Mouse (Mus musculus) hindbrain, embryonic 14.5 days (tissue): Measurements from ENCODE around the gene Cobl. TPM values are rescaled to one million over a fixed set of nuclear protein-coding genes. Genes with fewer than 3 reads are reported as not detected.

Source experiments
- ATAC-seq: fragments of 200-750 bp; cut with Nextera tagmentation; 2 replicates; pipeline ENCODE4 v1.8.0; 2017; ENCODE audit warnings: moderate number of reproducible peaks, mild to moderate bottlenecking, moderate TSS enrichment, moderate library complexity; ENCODE audit not compliant: low FRiP score
- DNase-seq: peaks from one replicate; pipeline ENCODE4 v3.0.0-alpha.2; 2015; ENCODE audit warnings: low spot score
- H3K27ac ChIP-seq: fragments of 300-500 bp; sonication (generic); 2 replicates; pipeline ENCODE4 v1.5.1; 2014; ENCODE audit warnings: mild to moderate bottlenecking, moderate library complexity
- H3K27me3 ChIP-seq: fragments of 300-500 bp; sonication (generic); 2 replicates; pipeline ENCODE4 v1.6.1; 2014; ENCODE audit warnings: mild to moderate bottlenecking, low read length, mixed read lengths; ENCODE audit not compliant: control insufficient read depth, insufficient read depth
- H3K36me3 ChIP-seq: fragments of 300-500 bp; sonication (generic); replicated peaks from 2 replicates; pipeline ENCODE4 v1.6.1; 2014; ENCODE audit not compliant: control insufficient read depth, insufficient read depth
- H3K4me1 ChIP-seq: fragments of 300-500 bp; sonication (generic); replicated peaks from 2 replicates; pipeline ENCODE4 v1.6.1; 2014; ENCODE audit warnings: antibody characterized with exemption, low read length, mixed read lengths; ENCODE audit not compliant: control insufficient read depth, insufficient read depth
- H3K4me2 ChIP-seq: fragments of 300-500 bp; sonication (generic); replicated peaks from 2 replicates; pipeline ENCODE4 v1.6.1; 2014; ENCODE audit warnings: mild to moderate bottlenecking, moderate library complexity
- H3K4me3 ChIP-seq: fragments of 300-500 bp; sonication (generic); replicated peaks from 2 replicates; pipeline ENCODE4 v1.5.1; 2014; ENCODE audit warnings: mild to moderate bottlenecking, low read length
- H3K9ac ChIP-seq: fragments of 300-500 bp; sonication (generic); 2 replicates; pipeline ENCODE4 v1.6.1; 2014
- H3K9me3 ChIP-seq: fragments of 300-500 bp; sonication (generic); 2 replicates; pipeline ENCODE4 v1.6.1; 2016; ENCODE audit warnings: low read length; ENCODE audit not compliant: control insufficient read depth
- WGBS: fragments of 180-500 bp; shearing (Covaris S2); extraction: QIAGEN DNeasy Blood & Tissue Kit; methylation state at CpG from one replicate; pipeline ENCODE4 v1.1.7; 2014; 5-methylcytosine and 5-hydroxymethylcytosine counted together
- polyA plus RNA-seq: library from polyadenylated mRNA; unstranded; fragments of >200 nt; fragmentation: Nextera tagmentation; extraction: Ambion mirVana; gene quantifications from 2 replicates; pipeline ENCODE4 v1.2.1, GENCODE M21; 2014

Cobl gene
- polyA plus RNA-seq, 1 experiment from 2014 or later = 15.3 TPM

GRCm38 (mm10) chr11:12469638-12470037, 4.9 kb upstream of the Cobl start:
- no peak overlapping the region for H3K9ac ChIP-seq
- no peaks in the 10 kb centered on the region for H3K9me3 ChIP-seq
- H3K27ac ChIP-seq = no peak overlapping the region
- no peaks in the 10 kb centered on the region for H3K4me1 ChIP-seq
- H3K4me3 ChIP-seq = no peak overlapping the region
- 0 out of 2 replicates have a peak, but pooled peaks cover 10% of the 10 kb centered on the region for H3K27me3 ChIP-seq
- no peaks in the 10 kb centered on the region for H3K36me3 ChIP-seq
- DNase-seq (no peak), ATAC-seq (no peak)
- no peak overlapping the region for H3K4me2 ChIP-seq
- 78% methylated on average over 1 of the region's 1 CpGs for WGBS

- Histone ChIP-seq H3K27ac (no peak overlapping the region), H3K9me3 (no peaks in the 10 kb centered on the region), H3K36me3 (no peaks in the 10 kb centered on the region), H3K9ac (no peak overlapping the region), H3K4me3 (no peak overlapping the region), H3K27me3 (peaks cover 14% of the 10 kb centered on the region), H3K4me2 (no peak overlapping the region), H3K4me1 (peaks cover 8% of the 10 kb centered on the region)
- 74% methylated on average over 2 of the region's 2 CpGs for WGBS
- no peak for ATAC-seq
- no peak for DNase-seq
Measured at GRCm38 (mm10) chr11:12468661-12469060, 3.9 kb upstream of the Cobl start.

GRCm38 (mm10) chr11:12467836-12468235, 3.1 kb upstream of the Cobl start:
- Histone ChIP-seq H3K4me3 (no peak overlapping the region), H3K36me3 (no peaks in the 10 kb centered on the region), H3K9me3 (no peaks in the 10 kb centered on the region), H3K9ac (no peak overlapping the region), H3K27me3 (peaks cover 18% of the 10 kb centered on the region), H3K27ac (no peak overlapping the region), H3K4me2 (no peak overlapping the region), H3K4me1 (peaks cover 10% of the 10 kb centered on the region)
- no peak for DNase-seq
- WGBS = 85% methylated on average over 1 of the region's 1 CpGs
- ATAC-seq = no peak

GRCm38 (mm10) chr11:12467217-12467616, 2.5 kb upstream of the Cobl start:
- Histone ChIP-seq H3K36me3 (no peaks in the 10 kb centered on the region), H3K4me3 (no peak overlapping the region), H3K9me3 (no peaks in the 10 kb centered on the region), H3K27me3 (peaks cover 18% of the 10 kb centered on the region), H3K4me2 (no peak overlapping the region), H3K9ac (no peak overlapping the region), H3K4me1 (peaks cover 10% of the 10 kb centered on the region), H3K27ac (no peak overlapping the region)
- no peak for ATAC-seq
- no peak for DNase-seq
- WGBS = 90% methylated on average over 2 of the region's 2 CpGs

GRCm38 (mm10) chr11:12466606-12467005, 1.8 kb upstream of the Cobl start:
- no peaks in the 10 kb centered on the region for H3K9me3 ChIP-seq
- H3K27me3 ChIP-seq = peaks cover 18% of the 10 kb centered on the region
- no peak overlapping the region for H3K4me3 ChIP-seq
- DNase-seq = no peak
- ATAC-seq = no peak
- WGBS = 92% methylated on average over 1 of the region's 1 CpGs
- no peaks in the 10 kb centered on the region for H3K36me3 ChIP-seq
- no peak overlapping the region for H3K27ac ChIP-seq
- H3K4me2 ChIP-seq = no peak overlapping the region
- H3K9ac ChIP-seq = no peak overlapping the region
- peaks cover 10% of the 10 kb centered on the region for H3K4me1 ChIP-seq

- no peak overlapping the region for H3K27ac ChIP-seq
- WGBS = 45% methylated on average over 1 of the region's 1 CpGs
- H3K9ac ChIP-seq = peak overlapping the region; percentile 64
- H3K4me3 ChIP-seq = peak overlapping the region; percentile 74
- H3K9me3 ChIP-seq = no peaks in the 10 kb centered on the region
- H3K4me2 ChIP-seq = peak overlapping the region; percentile 93
- peaks cover 18% of the 10 kb centered on the region for H3K27me3 ChIP-seq
- ATAC-seq (peak; percentile 12; the same call in 1 of the 2 replicates), DNase-seq (no peak)
- peaks cover 10% of the 10 kb centered on the region for H3K4me1 ChIP-seq
- no peaks in the 10 kb centered on the region for H3K36me3 ChIP-seq
Measured at GRCm38 (mm10) chr11:12465229-12465628, 469 bp upstream of the Cobl start.

GRCm38 (mm10) chr11:12463615-12464170, 1.1 kb downstream of the Cobl start:
- 0 out of 2 replicates have a peak, but pooled peaks have one; percentile 12 for ATAC-seq
- peaks cover 18% of the 10 kb centered on the region for H3K27me3 ChIP-seq
- H3K36me3 ChIP-seq = no peaks in the 10 kb centered on the region
- H3K9me3 ChIP-seq = no peaks in the 10 kb centered on the region
- H3K9ac ChIP-seq = peak overlapping the region; percentile 64
- H3K4me2 ChIP-seq = peak overlapping the region; percentile 93
- WGBS = 64% methylated on average over 13 of the region's 13 CpGs
- H3K4me1 ChIP-seq = peaks cover 10% of the 10 kb centered on the region
- DNase-seq = no peak
- peak overlapping the region; percentile 74 for H3K4me3 ChIP-seq
- H3K27ac ChIP-seq = no peak overlapping the region

GRCm38 (mm10) chr11:12459781-12460581, 4.8 kb downstream of the Cobl start:
- DNase-seq = no peak
- Histone ChIP-seq H3K9ac (no peak overlapping the region), H3K27me3 (peaks cover 9% of the 10 kb centered on the region), H3K36me3 (no peaks in the 10 kb centered on the region), H3K27ac (no peak overlapping the region), H3K9me3 (no peaks in the 10 kb centered on the region), H3K4me2 (no peak overlapping the region), H3K4me3 (no peak overlapping the region), H3K4me1 (peaks cover 10% of the 10 kb centered on the region)
- WGBS = 74% methylated on average over 7 of the region's 7 CpGs
- ATAC-seq = no peak

- Histone ChIP-seq H3K4me1 (peaks cover 4% of the 10 kb centered on the region), H3K36me3 (no peaks in the 10 kb centered on the region), H3K9ac (no peak overlapping the region), H3K4me3 (no peak overlapping the region), H3K4me2 (no peak overlapping the region), H3K27ac (no peak overlapping the region), H3K9me3 (no peaks in the 10 kb centered on the region), H3K27me3 (peaks cover 5% of the 10 kb centered on the region)
- ATAC-seq (no peak), DNase-seq (no peak)
- WGBS = 78% methylated on average over 3 of the region's 3 CpGs
Measured at GRCm38 (mm10) chr11:12458814-12459213, 5.9 kb downstream of the Cobl start.
